11 mouse cellular contexts compared by ENCODE assay signal in the genomic region with DNA sequence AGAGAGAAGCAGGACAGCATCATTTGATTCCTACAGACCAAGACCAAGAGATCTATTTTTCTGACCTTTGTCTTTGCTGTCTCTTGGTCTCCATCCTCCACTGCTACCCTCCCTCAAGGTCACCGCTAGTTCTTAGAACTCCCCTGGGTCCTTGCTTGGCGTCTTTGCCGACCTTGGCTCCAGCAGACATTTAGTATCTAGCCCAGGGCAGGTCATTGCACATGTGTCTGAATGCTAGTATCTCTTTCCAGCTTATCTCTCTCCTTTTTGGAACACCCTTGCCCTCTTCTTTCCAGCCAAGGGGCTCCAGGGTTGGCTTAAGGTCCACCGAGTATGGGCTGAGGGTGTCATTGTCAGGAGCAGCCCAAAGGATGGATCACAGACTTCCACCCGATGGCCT.
"Had no signal": no experiment of that assay in that cellular context is flagged by ENCODE, and none has a peak within 500 bp of the region (broad histone marks: within the 10 kb centered on the region; RNA-seq: fewer than 3 reads in every experiment).

No protein-coding gene starts in this region.

- DNase-seq: kidney, adult 18-20 months; kidney, postnatal 14 days; layer of hippocampus, adult 9-11 months; liver; liver, postnatal 0 days; lung, embryonic 14.5 days; retina, postnatal 1 day; right cerebral cortex, postnatal 25 days; spleen, adult 18-20 months; thymus, adult 18-20 months; thymus, postnatal 36 days had no signal
